Mouse (Mus musculus): Measurements from ENCODE around the gene Tsr2.
A peak's percentile ranks its signal among the peaks of the same experiment; 100 is the strongest.

The Tsr2 gene

DNA sequence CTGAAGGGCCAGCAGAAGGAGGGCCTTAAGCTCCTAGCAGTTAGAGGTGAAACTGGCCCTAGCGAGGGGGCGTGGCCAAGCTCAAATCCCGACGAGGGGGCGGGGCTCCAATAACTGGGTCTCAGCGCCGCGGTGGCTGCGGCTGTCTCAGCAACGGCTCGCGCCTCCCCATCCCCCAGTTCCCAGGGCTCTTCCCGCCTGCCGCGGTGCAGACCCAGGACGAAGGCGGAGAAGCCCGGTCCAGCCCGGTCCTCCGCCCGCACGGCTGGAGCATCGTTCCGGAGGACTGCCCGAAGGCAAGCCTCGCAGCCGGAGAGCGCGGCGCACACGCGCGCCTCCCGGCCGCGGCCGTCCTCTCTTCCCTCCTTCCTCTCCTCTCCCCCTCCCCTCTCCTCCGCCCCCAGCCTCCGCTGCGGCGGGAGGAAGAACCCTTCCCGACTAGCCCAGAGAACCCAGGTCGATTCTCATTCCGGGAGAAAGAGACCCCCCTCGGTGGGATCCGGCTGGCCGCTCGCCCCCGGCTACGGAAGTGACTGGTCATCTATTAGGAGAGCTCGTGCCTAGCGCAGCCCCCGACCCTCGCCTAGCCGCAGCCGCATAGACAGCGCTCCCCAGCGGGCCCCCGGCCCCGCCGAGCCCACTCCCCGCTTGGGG lies 49.4 kb downstream of the Tsr2 start:
- peak; percentile 6 to 19 for DNase-seq (ENCODE audit: low spot score in 2 of 2)

DNA sequence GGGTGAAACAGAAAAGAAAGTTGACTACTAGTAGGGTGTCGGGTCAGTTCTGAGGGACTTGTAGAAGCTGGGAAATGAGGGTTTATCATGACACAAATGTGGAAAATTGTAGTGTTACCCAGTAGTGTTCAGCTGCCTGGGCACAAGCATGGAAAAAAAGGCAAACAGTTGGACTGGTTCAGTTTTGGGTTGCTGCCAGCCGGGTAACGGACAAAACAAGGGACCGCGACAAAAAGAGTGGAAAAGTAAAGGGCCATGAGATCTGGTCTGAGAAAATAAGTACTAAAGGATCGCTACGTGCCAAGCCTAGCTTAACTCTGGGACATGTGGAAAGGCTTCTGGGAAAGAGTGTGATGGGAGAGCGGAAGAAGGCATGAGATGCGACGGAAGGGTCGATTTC lies 50.0 kb downstream of the Tsr2 start:
- DNase-seq (ENCODE audit: low spot score in 2 of 2): no peak

DNA sequence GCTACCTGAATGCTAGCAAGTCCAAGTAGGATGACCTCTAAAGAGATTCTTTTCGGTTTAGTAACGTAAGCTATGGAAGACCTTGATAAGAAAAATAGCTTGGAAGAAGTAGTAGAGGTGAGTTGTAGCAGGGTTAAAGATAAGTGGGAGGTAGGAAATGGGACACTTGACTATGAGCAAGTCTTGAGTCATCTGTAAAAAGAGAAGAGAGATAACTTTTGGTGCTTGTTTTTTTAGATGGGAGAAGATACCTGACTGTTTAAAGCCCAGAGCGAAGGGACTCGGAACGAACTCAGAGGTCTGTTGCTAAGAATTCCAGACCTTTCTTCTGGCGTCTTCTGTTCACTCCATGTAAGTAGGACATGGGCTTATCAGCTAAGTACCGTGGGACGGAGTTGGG lies 50.5 kb downstream of the Tsr2 start, which contains the start of gene Fgd1:
Gene Fgd1, plus strand, starts transcription at position 301 of the 400 bp plus-strand sequence.
- no peak for DNase-seq (ENCODE audit: low spot score in 2 of 2)

DNA sequence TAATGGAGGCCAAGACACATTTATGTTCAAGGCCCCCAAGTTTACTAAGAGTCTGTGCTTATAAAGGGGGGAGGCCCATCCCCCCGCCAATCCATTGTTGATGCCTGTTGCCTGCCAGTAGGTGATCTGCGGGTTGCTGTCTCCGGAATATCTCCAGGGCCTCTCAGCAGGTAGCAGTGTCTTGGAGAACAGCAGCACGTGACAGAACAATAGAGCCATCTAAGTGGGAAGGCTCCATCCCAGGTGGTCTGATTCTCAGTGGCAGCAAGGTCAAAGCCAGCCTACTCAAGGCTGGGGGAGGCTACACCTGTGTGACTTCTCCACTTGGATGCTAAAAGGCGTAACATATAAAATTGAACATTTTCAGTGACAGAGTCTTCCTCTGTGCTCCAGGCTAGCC lies 55.1 kb downstream of the Tsr2 start:
- no peak for DNase-seq (ENCODE audit: low spot score in 2 of 2)

Data from thymus, postnatal 10 days (tissue).